Mouse (Mus musculus) ovary, adult 18-20 months (tissue): ENCODE results near the gene Gm3415.
"Not testable (repeated sequence)": the region's sequence is repeated elsewhere in the genome, so short reads cannot be mapped to it uniquely, and the experiment has no call there.

Experiments used
- DNase-seq: peaks from one replicate; pipeline ENCODE4 v3.0.0; 2022; ENCODE audit warnings: low spot score, mixed read lengths

The Gm3415 gene

GRCm38 (mm10) chr5:146599216-146599615 lies 43.3 kb downstream of the Gm3415 start:
- not testable (repeated sequence) for DNase-seq

GRCm38 (mm10) chr5:146599970-146600369 lies 44.0 kb downstream of the Gm3415 start:
- DNase-seq = no peak

- DNase-seq = no peak
Measured at GRCm38 (mm10) chr5:146606221-146606620, 50.3 kb downstream of the Gm3415 start.

- DNase-seq = no peak
Measured at GRCm38 (mm10) chr5:146606895-146607294, 51.0 kb downstream of the Gm3415 start.

- DNase-seq = no peak
Measured at GRCm38 (mm10) chr5:146607816-146608215, 51.9 kb downstream of the Gm3415 start.
